Mouse (Mus musculus): ENCODE data around the gene Gm3194. TPM values are rescaled to one million over a fixed set of nuclear protein-coding genes. Genes with fewer than 3 reads are reported as not detected.
"Not testable (repeated sequence)": the region's sequence is repeated elsewhere in the genome, so short reads cannot be mapped to it uniquely, and the experiment has no call there.

Gm3194 gene
- polyA plus RNA-seq (2014; fragmentation: Nextera tagmentation; extraction: Ambion mirVana), result 0.60 and 0.72 TPM in 2 replicates

DNA sequence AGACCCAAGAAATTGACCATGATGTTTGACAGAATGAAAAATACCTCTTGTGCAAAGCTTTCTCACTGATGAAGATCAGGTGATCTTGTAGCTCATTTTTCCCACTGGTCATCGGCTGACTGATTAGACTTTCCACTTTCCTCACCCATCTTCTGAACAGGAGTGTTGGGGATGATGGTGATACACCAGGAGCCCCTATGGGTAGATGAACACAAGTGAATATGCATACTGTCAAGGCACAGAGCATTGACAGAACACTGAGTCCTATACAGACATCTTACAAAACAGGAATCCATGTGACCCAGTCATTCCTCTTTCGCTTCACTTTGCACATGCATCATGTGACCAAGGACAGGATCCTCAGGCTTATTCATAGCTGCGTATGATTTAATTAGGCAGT is at the start of gene Gm3194:
Gene Gm3194, minus strand, starts transcription at position 101 of the 400 bp plus-strand sequence.
- not testable (repeated sequence) for H3K27ac ChIP-seq (replicated peaks; ENCODE audit: low read depth, low read length); H3K4me3 ChIP-seq (ENCODE audit: low read depth, low read length)

DNA sequence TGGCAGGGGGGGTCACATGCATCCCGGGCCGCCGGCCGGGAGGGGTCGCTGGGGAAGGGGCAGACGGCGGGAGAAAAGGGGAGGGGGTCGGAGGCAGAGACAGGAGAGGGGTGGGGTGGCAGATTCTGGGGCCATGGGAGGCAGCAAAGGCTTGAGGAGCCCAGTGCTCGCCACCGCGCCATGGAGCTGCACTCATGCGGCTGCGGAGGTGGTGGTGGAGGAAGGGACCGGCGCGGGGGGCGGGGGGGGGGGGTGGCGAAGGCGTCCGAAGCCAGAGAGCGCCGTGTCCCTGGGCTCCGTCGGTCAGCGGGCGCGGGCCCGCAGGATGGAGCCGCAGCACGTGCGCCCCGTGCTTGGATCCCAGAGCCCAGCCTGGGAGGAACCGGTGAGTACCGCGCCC is 46.1 kb upstream of the Gm3194 start, which contains the start of gene Gm3488:
Gene Gm3488, plus strand, starts transcription at position 301 of the 400 bp plus-strand sequence.
- no CpG with 5 or more reads among the region's 35 CpGs for WGBS
- ATAC-seq (ENCODE audit: insufficient number of reproducible peaks, low FRiP score, low TSS enrichment, low read depth); H3K27ac ChIP-seq (replicated peaks; ENCODE audit: low read depth, low read length); H3K27me3 ChIP-seq (ENCODE audit: control insufficient read depth, insufficient read depth, low read length); H3K9me3 ChIP-seq (ENCODE audit: control insufficient read depth, low read length); H3K4me1 ChIP-seq (ENCODE audit: control insufficient read depth, insufficient read depth, low read length); H3K36me3 ChIP-seq (ENCODE audit: control insufficient read depth, insufficient read depth, low read length); H3K4me3 ChIP-seq (ENCODE audit: low read depth, low read length); H3K4me2 ChIP-seq (ENCODE audit: low read depth, severe bottlenecking); DNase-seq (ENCODE audit: low spot score); H3K9ac ChIP-seq (ENCODE audit: low read length): not testable (repeated sequence)

More for the DNA sequence above, at the start of gene Gm3194:
- H3K36me3 ChIP-seq (ENCODE audit: control insufficient read depth, insufficient read depth, low read length); H3K4me1 ChIP-seq (ENCODE audit: control insufficient read depth, insufficient read depth, low read length); ATAC-seq (ENCODE audit: insufficient number of reproducible peaks, low FRiP score, low TSS enrichment, low read depth); DNase-seq (ENCODE audit: low spot score); H3K4me2 ChIP-seq (ENCODE audit: low read depth, severe bottlenecking); H3K9ac ChIP-seq (ENCODE audit: low read length); H3K27me3 ChIP-seq (ENCODE audit: control insufficient read depth, insufficient read depth, low read length); H3K9me3 ChIP-seq (ENCODE audit: control insufficient read depth, low read length): not testable (repeated sequence)
- WGBS, result no CpG with 5 or more reads among the region's 3 CpGs

DNA sequence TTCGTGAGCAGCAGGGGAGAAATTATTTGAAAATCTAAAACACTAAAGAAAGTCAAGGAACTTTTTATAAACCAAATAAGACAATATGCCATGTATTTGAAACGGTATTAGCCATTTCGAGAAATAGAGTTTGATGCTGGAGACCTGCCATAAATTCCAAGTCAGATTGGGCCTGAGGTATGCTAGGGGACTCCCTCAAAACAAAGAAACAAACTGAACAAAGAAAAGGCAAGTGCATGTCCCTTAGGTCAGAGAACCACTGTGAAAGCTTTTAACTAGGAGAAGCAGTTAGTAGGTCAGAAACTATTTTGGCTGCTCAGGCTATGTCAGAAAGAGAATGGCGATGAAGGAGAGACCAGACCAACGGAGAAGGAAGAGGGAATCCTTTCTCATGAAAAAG is 28.6 kb upstream of the Gm3194 start, which contains the start of gene Gm3187:
Gene Gm3187, plus strand, starts transcription at position 301 of the 400 bp plus-strand sequence.
- H3K4me3 ChIP-seq (ENCODE audit: low read depth, low read length); ATAC-seq (ENCODE audit: insufficient number of reproducible peaks, low FRiP score, low TSS enrichment, low read depth); H3K27me3 ChIP-seq (ENCODE audit: control insufficient read depth, insufficient read depth, low read length); H3K9me3 ChIP-seq (ENCODE audit: control insufficient read depth, low read length); H3K27ac ChIP-seq (replicated peaks; ENCODE audit: low read depth, low read length); H3K9ac ChIP-seq (ENCODE audit: low read length); DNase-seq (ENCODE audit: low spot score); H3K4me2 ChIP-seq (ENCODE audit: low read depth, severe bottlenecking); H3K4me1 ChIP-seq (ENCODE audit: control insufficient read depth, insufficient read depth, low read length); H3K36me3 ChIP-seq (ENCODE audit: control insufficient read depth, insufficient read depth, low read length): not testable (repeated sequence)
- 87% methylated on average over 4 of the region's 5 CpGs for WGBS

DNA sequence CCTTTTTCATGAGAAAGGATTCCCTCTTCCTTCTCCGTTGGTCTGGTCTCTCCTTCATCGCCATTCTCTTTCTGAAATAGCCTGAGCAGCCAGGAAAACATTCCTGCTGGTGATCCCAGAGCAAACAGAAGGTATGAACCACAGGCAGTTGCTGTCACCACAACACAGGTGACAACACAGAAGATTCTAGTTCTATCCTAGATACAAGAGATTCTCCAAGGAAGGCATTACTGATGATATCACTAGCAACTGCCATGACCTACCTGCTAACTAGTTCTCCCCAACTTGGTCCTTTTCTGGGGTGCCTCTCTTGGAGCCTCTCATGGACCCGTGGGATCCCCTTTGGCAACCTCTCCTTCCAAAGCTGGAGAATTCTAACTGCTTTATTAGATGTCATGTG is 22.5 kb upstream of the Gm3194 start, which contains the start of gene Gm8246:
Gene Gm8246, minus strand, starts transcription at position 101 of the 400 bp plus-strand sequence.
- not testable (repeated sequence) for H3K27me3 ChIP-seq (ENCODE audit: control insufficient read depth, insufficient read depth, low read length); H3K4me1 ChIP-seq (ENCODE audit: control insufficient read depth, insufficient read depth, low read length); H3K9me3 ChIP-seq (ENCODE audit: control insufficient read depth, low read length); H3K36me3 ChIP-seq (ENCODE audit: control insufficient read depth, insufficient read depth, low read length); H3K9ac ChIP-seq (ENCODE audit: low read length); DNase-seq (ENCODE audit: low spot score); ATAC-seq (ENCODE audit: insufficient number of reproducible peaks, low FRiP score, low TSS enrichment, low read depth); H3K27ac ChIP-seq (replicated peaks; ENCODE audit: low read depth, low read length); H3K4me3 ChIP-seq (ENCODE audit: low read depth, low read length); H3K4me2 ChIP-seq (ENCODE audit: low read depth, severe bottlenecking)
- WGBS, result no CpG with 5 or more reads among the region's 3 CpGs

DNA sequence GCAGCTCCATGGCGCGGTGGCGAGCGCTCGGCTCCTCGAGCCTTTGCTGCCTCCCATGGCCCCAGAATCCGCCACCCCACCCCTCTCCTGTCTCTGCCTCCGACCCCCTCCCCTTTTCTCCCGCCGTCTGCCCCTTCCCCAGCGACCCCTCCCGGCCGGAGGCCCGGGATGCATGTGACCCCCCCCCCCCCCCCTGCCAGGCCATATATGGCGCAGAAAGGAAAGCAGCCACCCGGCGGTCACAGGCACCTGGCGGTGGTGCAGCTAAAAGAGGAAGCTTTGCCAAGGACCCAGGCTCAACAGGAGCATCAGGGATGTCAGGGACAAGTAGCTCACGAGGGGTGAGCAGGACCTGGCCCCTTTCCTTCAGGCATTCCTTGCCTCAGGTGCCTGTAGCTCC is 5.2 kb upstream of the Gm3194 start:
- H3K27ac ChIP-seq (replicated peaks; ENCODE audit: low read depth, low read length); H3K36me3 ChIP-seq (ENCODE audit: control insufficient read depth, insufficient read depth, low read length); H3K27me3 ChIP-seq (ENCODE audit: control insufficient read depth, insufficient read depth, low read length); H3K4me1 ChIP-seq (ENCODE audit: control insufficient read depth, insufficient read depth, low read length); H3K9me3 ChIP-seq (ENCODE audit: control insufficient read depth, low read length); H3K4me2 ChIP-seq (ENCODE audit: low read depth, severe bottlenecking); H3K4me3 ChIP-seq (ENCODE audit: low read depth, low read length); ATAC-seq (ENCODE audit: insufficient number of reproducible peaks, low FRiP score, low TSS enrichment, low read depth); DNase-seq (ENCODE audit: low spot score); H3K9ac ChIP-seq (ENCODE audit: low read length): not testable (repeated sequence)
- no CpG with 5 or more reads among the region's 19 CpGs for WGBS

DNA sequence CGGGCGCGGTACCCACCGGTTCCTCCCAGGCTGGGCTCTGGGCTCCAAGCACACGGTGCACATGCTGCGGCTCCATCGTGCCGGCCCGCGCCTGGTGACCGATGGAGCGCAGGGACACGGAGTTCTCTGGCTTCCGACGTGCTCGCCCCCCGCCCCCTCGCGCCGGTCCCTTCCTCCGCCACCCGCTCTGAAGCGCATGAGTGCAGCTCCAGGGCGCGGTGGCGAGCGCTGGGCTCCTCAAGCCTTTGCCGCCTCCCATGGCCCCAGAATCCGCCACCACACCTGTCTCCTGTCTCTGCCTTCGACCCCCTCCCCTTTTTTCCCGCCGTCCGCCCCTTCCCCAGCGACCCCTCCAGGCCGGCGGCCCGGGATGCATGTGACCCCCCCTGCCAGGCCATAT is 66.3 kb downstream of the Gm3194 start, which contains the start of gene Gm3500:
Gene Gm3500, minus strand, starts transcription at position 101 of the 400 bp plus-strand sequence.
- H3K4me3 ChIP-seq (ENCODE audit: low read depth, low read length); H3K27me3 ChIP-seq (ENCODE audit: control insufficient read depth, insufficient read depth, low read length); H3K9ac ChIP-seq (ENCODE audit: low read length); ATAC-seq (ENCODE audit: insufficient number of reproducible peaks, low FRiP score, low TSS enrichment, low read depth); H3K9me3 ChIP-seq (ENCODE audit: control insufficient read depth, low read length); DNase-seq (ENCODE audit: low spot score); H3K36me3 ChIP-seq (ENCODE audit: control insufficient read depth, insufficient read depth, low read length); H3K4me1 ChIP-seq (ENCODE audit: control insufficient read depth, insufficient read depth, low read length); H3K27ac ChIP-seq (replicated peaks; ENCODE audit: low read depth, low read length); H3K4me2 ChIP-seq (ENCODE audit: low read depth, severe bottlenecking): not testable (repeated sequence)
- no CpG with 5 or more reads among the region's 37 CpGs for WGBS

Other genes starting within 250 kb of the Gm3194 start
- gene Gm3526, start 194.9 kb downstream of the Gm3194 start, polyA plus RNA-seq (2014; fragmentation: Nextera tagmentation; extraction: Ambion mirVana), result not detected in 2 replicates
- not detected in 2 replicates for gene Gm3542, start 120.5 kb downstream of the Gm3194 start, polyA plus RNA-seq (2014; fragmentation: Nextera tagmentation; extraction: Ambion mirVana)
- gene Gm3500, start 66.4 kb downstream of the Gm3194 start, polyA plus RNA-seq (2014; fragmentation: Nextera tagmentation; extraction: Ambion mirVana), result not detected in 2 replicates
- not detected in 2 replicates for gene Gm8246, start 22.4 kb upstream of the Gm3194 start, polyA plus RNA-seq (2014; fragmentation: Nextera tagmentation; extraction: Ambion mirVana)
- gene Gm3187, start 28.7 kb upstream of the Gm3194 start, polyA plus RNA-seq (2014; fragmentation: Nextera tagmentation; extraction: Ambion mirVana), result not detected in 2 replicates
- 1.0 and 1.1 TPM in 2 replicates for gene Gm3488, start 46.2 kb upstream of the Gm3194 start, polyA plus RNA-seq (2014; fragmentation: Nextera tagmentation; extraction: Ambion mirVana)
- gene Gm3532, start 83.0 kb upstream of the Gm3194 start, polyA plus RNA-seq (2014; fragmentation: Nextera tagmentation; extraction: Ambion mirVana), result not detected in 2 replicates
- gene Gm8265, start 177.6 kb upstream of the Gm3194 start, polyA plus RNA-seq (2014; fragmentation: Nextera tagmentation; extraction: Ambion mirVana), result not detected in 2 replicates
- not detected in 2 replicates for gene Gm9603, start 232.0 kb upstream of the Gm3194 start, polyA plus RNA-seq (2014; fragmentation: Nextera tagmentation; extraction: Ambion mirVana)

Data from limb, embryonic 11.5 days (tissue).